Mouse (Mus musculus): ENCODE results near the gene Sim1.

Gene Sim1

DNA sequence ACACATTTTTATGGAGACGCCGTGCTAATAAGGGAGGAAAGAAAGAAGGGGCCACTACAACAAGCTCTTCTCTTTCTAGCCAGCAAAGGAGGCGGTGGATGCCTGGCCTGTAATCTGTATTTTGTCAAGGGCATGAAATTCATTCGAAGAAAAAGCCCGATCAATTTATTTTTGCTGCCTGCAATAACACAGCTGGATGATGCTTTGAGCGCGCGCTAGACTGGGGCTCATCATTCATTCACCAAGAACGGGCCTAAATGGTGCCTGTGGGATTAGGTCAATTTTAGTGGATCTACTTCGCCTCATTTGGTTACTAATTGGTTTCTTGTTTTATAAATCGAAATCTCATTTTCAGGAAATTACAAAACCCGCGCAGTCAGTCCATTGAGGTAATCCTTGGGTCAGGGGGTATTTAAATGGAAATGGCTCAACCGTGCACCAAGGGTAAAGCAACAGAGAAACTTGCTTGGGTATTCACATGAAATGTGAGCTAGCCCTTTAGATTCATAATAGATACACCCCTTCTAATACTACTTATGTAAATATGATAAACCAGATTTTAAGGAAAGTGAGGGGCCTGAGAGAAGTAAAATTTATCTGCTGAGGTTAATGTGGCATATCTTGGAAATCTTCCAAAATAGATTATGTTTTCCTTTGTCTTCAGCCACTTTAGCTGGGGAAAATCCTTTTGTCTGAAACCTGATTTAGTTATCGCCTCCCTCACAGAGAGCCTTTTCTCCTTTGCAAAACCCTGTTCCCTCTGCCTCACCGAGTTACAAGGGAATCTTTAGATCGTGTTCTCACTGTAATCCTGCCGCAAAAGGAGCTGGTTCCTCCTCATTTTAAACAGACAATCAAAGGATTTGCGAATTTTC, 7.3 kb downstream of the Sim1 start:
- in situ Hi-C loops (cut with MboI): no loop called here

DNA sequence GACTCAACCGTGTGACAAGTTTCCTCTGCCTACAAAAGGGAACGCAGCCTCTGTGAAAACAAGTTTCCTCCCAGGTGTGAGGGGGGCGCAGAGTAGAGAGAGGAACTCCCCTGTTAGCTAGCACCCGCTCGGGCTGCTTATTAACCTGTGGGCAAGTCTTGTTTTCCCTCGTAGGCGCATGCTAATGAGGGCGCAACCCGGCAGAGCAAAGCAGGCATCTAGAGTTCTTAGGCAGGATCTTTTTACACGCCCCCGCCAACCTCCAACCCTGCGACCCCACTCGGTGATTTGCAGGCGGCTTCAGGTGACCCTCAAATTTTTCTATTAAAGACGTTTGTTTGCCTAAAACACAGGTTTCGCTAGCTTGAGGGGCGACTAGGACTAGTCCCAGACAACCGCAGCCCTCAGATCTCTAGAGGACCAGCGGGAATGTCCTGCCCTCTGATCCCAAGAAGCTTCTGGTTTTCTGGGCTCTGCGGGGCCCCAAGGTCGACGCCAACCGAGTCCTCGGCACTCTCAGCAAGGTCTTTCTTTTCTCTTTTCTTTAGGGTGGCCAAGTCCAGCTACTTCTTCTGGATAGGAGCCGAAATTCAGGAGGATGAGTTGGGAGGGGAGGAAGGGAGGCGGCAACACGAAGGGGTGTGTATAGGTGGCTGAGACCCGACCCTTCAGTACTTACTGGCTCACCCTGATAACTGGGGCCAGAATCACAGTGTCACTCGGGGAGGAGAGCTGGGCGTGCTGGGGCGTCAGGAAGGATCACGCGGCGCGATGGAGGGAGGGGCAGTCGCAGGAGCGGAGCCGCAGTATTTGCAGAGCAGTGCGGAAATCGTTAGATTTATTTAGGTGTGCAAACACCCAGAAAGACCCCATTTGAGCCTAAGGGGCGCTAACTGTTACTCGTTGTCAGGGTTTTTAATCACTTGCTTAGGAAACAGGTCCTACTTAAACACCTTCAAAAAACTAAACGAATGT, 8.5 kb downstream of the Sim1 start:
- in situ Hi-C loops (cut with MboI): no loop called here

DNA sequence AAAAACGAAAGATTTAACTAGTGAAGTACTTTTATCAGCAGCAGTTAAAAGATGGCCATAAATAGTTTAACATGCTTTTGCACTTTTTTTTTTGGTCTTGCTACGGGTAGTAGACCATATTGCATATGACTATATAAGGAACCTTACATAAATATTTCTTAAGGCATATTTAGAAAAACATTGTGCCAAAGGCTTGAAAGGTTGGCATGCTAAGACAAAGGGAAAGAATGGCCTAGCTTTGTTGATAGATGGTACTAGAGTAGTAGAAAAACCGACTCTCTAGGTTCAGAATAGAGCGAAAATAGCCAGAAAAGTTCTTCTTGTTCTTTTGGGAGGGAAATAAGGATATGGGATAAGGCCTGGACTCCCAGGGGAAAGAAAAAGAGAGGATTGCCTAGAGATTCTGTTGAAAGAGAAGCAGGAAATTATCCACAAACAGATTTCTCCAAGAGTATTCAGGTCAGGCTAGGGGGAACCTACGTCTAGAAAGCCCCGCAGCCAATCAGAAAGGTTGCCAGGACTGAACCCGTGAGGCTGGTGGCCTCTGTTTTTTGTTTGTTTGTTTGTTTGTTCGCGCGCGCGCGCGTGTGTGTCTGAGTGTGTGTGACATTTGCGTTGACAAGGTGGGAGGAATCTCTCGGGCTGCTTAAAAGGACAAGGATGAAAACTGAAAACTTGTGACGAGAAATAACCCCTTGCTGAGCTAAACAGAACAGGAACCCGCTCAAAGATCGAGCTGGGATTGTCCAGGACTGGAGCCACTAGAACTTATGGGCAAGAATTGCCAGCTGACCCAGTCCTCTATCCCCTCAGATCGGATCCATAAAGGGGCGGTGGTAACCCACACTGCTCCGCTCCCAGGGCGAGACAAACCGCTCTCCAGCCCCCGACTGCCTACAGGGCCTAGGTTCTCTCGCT, 9.6 kb downstream of the Sim1 start:
- in situ Hi-C loops (cut with MboI): no loop called here

DNA sequence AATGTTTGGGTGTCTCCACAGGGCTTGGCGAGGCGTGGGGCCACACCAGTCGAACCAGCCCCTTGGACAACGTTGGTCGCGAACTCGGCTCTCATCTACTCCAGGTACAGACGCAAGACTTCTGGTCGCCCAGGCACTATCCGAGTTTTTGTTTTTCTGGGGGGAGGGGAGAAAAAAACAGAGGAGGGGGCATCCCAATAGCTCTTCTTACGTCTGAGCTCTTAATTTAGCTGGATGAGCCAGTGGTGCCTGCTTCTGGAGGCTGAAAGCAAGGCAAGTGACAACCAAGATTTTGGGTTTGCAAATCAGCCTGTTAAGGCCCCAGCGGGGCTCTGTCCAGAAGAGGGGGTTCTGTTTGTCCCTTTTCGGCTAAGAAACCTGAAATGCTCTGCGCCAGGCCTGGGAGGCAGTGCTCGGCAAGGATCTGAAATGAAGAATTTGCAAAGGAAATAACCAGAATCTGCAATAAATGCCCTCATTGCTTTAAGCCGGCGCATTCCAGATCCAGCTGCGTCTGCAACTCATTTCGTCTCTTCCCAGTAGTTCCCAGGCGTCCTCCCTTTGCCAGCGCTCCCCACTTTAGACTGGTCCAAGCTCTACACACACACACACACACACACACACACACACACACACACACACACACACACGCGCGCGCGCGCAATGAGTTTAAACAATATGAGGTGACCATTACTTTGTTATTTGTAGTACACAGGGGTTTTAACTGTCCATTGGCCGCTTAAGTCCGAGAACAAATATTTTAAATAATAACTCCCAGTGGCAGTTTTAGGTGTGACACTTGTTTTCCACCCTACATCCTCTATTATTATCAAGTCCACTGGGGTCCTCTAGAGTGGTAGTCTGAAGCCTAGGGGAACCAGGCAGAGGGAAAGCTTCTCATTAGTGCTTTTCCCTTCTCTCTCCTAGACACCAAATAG, 10.5 kb downstream of the Sim1 start:
- in situ Hi-C loops (cut with MboI): no loop called here

DNA sequence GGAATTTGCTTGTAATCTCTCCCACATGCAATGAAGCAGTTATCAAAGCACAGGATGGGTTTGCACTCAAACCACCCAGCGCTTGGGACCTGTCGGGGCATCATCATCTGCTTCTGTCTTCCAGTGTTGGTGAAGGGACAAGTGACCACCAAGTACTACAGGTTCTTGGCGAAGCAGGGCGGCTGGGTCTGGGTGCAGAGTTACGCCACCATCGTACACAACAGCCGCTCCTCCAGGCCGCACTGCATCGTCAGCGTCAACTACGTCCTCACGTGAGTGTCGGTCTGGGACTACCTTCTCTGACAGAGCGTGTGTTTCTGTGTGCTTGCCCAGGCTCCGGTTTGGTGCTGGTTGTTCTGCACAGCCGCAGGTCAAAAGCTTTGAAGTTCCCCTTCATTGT, 15.8 kb downstream of the Sim1 start:
- in situ Hi-C loops (cut with MboI): no loop called here

DNA sequence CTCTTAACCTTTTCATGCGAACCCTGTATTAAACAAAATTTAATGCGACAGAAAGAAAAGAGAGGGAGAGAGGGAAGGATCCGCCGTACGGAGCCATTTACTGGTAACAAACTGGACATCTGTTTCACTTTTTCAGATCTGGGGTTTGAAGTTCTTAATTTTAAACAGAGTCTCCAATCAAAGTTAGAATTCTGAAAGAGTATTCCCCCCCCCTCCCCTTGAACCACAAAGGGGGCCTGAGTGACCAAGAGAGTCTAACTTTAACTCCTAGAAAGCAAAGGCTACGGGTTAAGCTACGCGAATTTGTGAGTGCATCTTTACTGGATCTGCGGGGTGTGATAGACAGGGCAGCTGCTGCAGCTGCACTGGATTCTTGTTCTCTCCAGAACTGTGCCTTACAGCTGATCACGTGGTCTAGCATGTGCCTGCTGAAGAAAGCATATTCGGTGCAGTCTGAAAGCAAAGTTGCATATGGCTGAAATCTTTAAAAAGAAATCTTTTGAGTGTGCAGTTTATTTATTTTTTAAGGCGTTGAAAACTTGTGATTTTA, 16.4 kb downstream of the Sim1 start:
- in situ Hi-C loops (cut with MboI): no loop called here

DNA sequence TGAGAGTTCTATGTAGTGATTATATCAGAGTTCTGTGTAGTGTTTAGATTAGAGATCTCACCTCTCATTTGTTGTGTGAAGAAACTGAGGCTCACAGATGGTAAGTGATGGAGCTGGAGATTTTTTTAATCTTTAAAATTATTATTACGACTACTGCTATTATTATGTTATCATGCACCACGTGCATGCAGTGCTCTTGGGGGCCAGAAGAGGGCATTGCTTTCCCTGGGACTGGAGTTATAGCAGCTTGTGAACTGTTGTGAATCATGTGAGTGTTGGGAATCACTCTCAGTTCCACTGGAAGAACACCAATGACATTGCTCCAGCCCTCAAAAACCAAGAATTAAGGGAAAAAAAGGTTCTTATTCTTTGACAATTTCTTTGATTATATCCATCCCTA, 21.1 kb downstream of the Sim1 start:
- in situ Hi-C loops (cut with MboI): no loop called here

DNA sequence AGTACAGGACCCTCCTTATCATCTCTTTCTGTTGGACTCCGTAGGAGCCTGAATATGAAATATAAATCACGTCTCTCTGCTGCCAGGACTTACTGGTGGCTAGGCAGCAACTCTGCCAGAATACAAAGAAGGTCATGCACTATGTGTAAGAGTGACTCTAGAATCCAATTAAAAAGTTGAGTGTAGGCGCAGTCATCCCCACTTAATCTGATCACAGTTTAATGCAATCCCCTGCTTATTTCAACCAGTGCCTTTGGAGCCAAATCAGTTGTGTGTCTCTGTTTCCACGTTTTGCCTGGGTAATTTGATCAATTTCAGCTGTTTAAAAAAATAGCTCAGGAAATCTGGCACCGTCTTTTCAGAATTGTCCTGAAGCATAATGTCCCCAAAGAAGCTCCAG, 34.7 kb downstream of the Sim1 start:
- in situ Hi-C loops (cut with MboI): no loop called here

DNA sequence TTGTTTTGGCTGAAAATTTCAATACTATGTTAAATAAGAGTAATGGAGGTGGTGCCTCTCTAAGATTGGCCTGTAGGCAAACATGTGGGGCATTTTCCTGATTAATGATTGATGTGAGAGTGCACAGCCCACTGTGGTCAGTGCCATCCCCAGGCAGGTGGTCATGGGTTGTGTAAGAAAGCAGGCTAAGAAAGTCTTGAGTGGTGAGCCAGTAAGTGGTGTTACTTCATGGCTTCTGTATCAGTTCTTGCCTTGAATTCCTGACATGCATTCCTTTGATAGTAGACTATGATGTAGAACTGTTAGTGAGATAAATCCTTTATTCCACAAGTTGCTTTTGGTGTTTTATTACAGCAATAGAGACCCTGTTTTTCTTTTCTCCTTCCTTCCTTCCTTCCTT, 41.1 kb downstream of the Sim1 start:
- in situ Hi-C loops (cut with MboI): no loop called here

DNA sequence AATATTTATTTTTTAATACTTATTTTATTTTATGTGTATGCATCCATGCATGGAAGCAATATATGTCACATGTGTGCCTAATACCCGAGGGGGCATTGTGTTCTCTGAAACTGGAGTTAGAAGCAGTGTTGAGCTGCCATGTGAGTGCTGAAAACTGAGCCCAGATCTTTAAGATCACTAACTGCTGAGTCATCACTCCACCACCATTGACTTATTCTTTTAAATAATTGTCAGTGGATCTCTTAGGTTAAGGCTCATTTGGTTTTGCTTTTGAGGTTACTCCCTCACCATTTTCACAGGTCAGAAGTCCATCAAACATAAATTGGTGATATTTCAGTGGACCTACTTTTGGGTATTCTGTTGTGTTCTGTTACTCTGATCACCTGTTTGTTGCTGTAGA, 79.1 kb downstream of the Sim1 start:
- in situ Hi-C loops (cut with MboI): no loop called here

DNA sequence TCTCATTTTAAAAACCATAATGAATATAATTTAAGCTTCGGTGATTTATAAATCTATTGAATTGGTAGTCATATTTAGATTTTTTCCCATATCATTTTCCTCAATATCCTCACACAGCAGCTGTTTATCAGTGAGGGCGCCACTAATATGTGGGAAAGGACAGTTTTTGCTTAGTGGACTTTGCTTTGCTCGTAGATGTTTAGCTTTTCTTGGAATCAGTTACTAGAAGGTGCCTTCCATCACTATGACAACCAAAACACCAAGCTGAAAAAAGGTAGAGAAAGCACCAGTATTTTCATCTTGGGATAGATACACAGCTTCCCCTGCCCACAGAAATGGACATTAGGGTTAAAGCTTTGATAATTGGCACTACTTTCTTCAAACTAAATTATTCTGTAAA, 87.3 kb downstream of the Sim1 start:
- in situ Hi-C loops (cut with MboI): no loop called here

DNA sequence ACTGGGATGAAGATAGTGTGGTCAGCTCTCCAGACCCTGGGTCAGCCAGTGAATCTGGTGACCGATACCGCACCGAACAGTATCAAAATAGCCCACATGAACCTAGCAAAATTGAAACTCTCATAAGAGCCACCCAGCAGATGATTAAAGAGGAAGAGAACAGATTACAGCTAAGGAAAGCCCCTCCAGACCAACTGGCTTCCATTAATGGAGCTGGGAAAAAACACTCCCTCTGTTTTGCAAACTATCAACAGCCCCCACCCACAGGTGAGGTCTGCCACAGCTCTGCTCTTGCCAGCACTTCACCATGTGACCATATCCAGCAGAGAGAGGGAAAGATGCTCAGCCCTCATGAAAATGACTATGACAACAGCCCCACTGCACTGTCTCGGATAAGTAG, 89.1 kb downstream of the Sim1 start:
- in situ Hi-C loops (cut with MboI): no loop called here

DNA sequence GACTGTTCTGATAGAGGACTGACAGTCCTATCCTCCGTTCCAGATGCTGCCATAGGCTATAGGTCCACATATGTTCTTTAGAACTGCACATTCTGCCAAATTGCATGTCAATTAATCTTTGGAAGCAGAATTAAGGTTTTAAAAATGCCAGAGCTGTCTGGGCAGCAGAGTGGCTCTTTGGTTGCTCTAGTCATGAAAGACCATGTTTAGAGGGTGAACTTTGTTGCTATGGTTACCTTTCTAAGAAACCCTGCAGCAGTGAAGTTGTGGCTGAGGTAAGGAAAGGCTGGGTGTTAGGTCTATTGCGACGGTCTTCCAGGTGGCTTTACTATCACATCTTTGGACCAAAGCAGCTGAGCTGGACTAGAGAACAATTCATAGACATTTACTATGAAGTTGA, 113.2 kb downstream of the Sim1 start:
- in situ Hi-C loops (cut with MboI): no loop called here

DNA sequence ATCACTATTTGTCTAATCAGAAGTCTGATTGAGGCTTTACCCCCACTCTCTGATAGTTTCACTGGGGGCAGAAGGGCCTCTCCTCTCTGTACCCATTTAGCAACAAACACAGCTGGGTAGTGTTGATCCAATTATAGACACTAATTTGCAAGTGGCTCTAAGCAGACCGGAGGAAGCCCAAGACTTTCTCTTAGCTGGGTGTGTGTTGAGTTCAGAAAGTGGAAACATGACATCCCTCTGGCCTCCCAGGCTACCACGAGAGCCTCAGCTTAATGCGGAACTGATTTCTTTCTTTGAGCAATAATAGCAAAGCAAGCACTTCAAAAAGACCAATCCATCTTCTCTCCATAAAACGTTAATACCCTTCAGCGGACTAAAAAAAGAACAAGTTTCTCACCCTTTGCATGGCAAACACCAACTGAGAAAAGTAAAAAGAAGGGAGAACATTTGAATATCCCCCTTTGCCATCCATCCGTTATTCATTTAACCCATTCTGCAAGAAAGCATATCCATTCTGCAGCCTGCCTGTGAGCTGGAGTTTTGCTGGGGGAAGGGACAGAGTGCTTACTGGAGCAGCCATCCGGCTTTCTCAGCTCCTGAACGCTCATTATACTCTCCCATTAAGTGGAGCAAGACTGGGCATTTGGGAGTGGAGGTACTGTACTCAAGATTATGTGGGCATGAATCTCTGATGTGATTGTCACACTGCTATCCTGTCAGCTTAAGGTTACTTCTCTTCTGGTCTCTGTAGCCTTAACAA, 117.0 kb downstream of the Sim1 start:
- in situ Hi-C loops (cut with MboI): no loop called here

DNA sequence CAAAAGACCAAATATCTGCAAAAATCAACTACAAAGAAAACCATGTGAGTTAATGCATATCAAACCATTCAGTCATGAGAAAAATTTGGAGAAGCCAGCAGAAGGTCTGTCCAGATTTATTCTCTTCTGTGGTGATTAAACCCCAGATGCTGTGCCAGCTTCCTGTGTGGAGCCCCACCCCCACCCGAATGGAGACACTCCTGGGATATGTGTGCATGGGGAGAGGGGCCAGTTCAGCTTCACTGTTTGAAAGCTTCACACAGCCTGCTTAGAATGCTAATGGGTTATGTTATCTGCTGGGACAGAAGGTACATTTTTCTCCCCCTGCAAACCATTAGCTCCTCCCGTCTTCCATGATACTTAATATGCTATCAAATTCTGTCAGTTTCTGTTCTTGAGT, 120.3 kb downstream of the Sim1 start:
- in situ Hi-C loops (cut with MboI): no loop called here

DNA sequence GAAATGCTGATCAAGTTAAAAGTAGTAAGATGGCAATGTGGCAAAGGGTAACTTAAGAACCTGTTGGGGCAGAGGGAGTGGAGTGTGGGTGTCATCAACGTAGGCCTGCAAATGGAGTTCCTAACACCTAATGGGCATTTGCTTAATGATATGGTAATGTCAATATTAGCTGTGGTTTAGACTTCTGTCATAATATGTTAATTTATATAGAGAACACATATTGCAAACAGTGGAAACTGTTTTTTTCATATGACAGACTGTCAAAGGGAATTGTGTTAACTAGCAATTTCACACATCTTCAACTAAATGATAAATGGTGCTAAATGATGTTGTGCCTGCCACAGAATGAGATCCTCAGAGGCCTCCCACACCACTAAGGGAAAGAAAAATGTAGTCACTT, 120.8 kb downstream of the Sim1 start:
- in situ Hi-C loops (cut with MboI): no loop called here

DNA sequence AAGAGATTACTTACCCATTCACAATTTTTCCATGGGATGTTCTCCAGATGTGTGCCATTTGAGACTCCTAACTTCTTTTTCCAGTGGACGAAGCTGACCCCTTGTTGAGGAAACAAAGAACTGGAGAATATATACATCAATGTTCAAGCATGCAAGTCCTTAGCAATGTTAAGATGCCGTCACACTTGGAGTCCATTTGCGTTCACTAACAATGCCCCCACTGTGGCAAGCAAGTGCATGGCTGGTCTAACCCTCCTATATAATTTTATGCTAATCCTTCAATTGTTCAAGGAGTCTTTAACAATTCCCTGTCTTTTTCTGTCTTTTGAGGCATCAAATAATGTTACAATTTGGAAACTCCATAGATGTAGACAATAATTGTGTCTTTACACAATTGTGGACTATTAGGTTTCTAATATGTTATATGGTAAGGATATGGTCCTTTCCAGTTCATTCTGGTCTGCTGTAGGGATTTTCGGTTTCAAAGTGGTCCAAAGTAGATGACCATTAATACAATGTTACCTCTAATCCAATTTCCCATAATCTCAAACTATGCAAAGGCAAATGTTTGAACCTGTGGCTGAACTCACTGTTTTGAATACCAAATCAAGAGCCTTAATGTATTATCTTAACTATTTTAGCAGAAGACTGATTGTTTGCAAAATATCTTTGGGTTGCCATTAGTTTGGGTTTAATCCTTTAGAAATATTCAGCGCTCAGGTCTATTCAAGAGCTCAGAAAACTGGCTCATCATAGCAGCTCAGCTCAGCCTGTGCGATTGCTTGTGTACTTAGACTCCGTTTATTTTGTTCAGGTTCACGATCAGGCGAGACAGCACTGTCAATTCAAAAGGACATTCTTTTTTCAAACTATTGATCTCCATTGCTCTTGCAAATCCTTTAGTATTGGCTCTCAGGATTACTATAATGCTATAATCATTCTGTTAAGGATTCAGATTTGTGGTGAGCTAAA, 129.0 kb downstream of the Sim1 start:
- in situ Hi-C loops (cut with MboI): no loop called here
